In the genomic region with DNA sequence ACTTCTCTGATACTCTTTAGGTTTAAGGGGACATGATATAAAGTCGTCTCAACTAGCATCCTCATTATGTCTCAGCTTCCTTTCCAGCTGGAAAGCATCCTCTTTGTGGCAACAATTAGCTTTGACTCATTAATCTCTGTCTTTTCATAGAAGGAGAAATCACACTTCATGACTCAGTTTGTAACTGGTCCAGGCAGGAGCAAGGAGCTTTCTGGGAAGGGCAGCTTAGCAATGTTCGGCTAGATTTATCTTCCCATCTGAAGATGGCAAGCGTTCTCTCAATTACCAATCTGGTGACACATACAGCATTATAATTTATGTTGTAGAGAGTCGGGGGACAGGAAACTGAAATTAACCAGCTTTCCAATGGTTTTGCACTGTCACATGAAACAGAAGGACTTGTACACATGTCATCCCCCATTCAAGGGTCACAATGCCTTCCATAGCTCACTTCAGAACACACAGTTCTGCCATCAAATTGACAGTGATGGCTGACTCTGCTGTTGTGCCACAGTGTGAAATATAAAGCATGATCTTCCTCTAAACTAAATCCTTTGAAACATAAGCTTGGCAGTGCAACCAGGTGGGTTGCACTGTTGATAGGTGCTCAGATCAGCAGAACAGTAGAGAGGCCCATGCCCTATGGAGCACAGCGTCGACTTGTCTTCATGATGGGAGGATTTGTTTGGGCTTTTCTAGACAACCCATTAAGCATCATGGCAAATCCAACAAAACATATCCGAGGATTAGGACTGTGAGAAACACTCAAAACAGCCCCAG, we compare ENCODE assay signal across 23 mouse cellular contexts.
"Had no signal": no experiment of that assay in that cellular context is flagged by ENCODE, and none has a peak within 500 bp of the region (broad histone marks: within the 10 kb centered on the region; RNA-seq: fewer than 3 reads in every experiment).

No protein-coding gene starts in this region.

- H3K4me2 ChIP-seq: heart, embryonic 11.5 days; heart, embryonic 13.5 days; heart, embryonic 15.5 days; hindbrain, embryonic 13.5 days; hindbrain, embryonic 15.5 days; limb, embryonic 13.5 days; limb, embryonic 15.5 days; liver, embryonic 12.5 days had no signal

- ATAC-seq: hindbrain, postnatal 0 days; intestine, embryonic 16.5 days; liver, embryonic 12.5 days had no signal

- H3K9me3 ChIP-seq: heart, embryonic 15.5 days; hindbrain, embryonic 13.5 days; hindbrain, embryonic 15.5 days; limb, embryonic 13.5 days; limb, embryonic 15.5 days; liver, embryonic 12.5 days had no signal

- H3K4me1 ChIP-seq: heart, embryonic 13.5 days; heart, embryonic 15.5 days; hindbrain, embryonic 13.5 days; hindbrain, embryonic 15.5 days; limb, embryonic 13.5 days; limb, embryonic 15.5 days; liver, embryonic 12.5 days had no signal

- H3K27me3 ChIP-seq: heart, embryonic 13.5 days; heart, embryonic 15.5 days; hindbrain, embryonic 13.5 days; hindbrain, embryonic 15.5 days; limb, embryonic 13.5 days; limb, embryonic 15.5 days; liver, embryonic 12.5 days had no signal

- H3K4me3 ChIP-seq: heart, adult 2 months; heart, embryonic 13.5 days; heart, embryonic 15.5 days; hindbrain, embryonic 13.5 days; hindbrain, embryonic 15.5 days; limb, embryonic 13.5 days; limb, embryonic 15.5 days; liver, embryonic 12.5 days had no signal

- H3K36me3 ChIP-seq: heart, embryonic 13.5 days; heart, embryonic 15.5 days; hindbrain, embryonic 13.5 days; hindbrain, embryonic 15.5 days; limb, embryonic 13.5 days; limb, embryonic 15.5 days; liver, embryonic 12.5 days had no signal

- H3K9ac ChIP-seq: heart, embryonic 13.5 days; heart, embryonic 15.5 days; hindbrain, embryonic 13.5 days; hindbrain, embryonic 15.5 days; limb, embryonic 13.5 days; limb, embryonic 15.5 days; liver, embryonic 12.5 days; liver, embryonic 14.5 days had no signal

- H3K27ac ChIP-seq: heart, adult 2 months; heart, embryonic 13.5 days; heart, embryonic 15.5 days; hindbrain, embryonic 13.5 days; hindbrain, embryonic 15.5 days; hindbrain, postnatal 0 days; limb, embryonic 13.5 days; limb, embryonic 15.5 days; liver, embryonic 12.5 days; liver, embryonic 14.5 days had no signal

- DNase-seq: gastrocnemius, postnatal 14 days; gastrocnemius, postnatal 36 days; heart, adult 11 months; heart, adult 2 months; heart, postnatal 14 days; heart, postnatal 36 days; kidney, adult 2 months; kidney, postnatal 25 days; layer of hippocampus, adult 9-11 months; layer of hippocampus, postnatal 36 days; left cerebral cortex, postnatal 4 days; lung, adult 18-20 months had no signal
